Mouse (Mus musculus): ENCODE data around the gene Vash1. TPM values are rescaled to one million over a fixed set of nuclear protein-coding genes. Genes with fewer than 3 reads are reported as not detected.

Vash1 gene
- polyA plus RNA-seq, 2 experiments = 0.61 to 0.65 TPM

DNA sequence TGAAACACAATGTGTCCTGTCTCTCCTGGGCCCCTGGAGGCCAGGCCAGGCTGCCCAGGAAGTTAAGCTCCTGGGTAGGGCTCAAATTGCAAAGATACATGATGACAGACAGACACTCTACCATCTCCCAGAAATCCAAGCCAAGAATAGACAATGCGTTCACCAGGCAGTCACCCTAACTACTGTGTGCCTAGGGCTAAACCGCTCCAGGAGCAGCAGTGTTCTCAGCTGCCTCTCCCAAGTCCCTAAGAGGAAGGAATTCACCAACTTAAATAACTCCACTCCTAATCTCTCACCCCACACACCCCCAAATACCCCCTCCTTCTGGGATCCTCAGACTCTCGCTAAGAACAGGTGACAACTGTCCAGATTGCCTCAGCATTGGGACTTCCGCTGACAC, 6.4 kb upstream of the Vash1 start:
- H3K27me3 ChIP-seq (ENCODE audit: control insufficient read depth, insufficient read depth, low read length) = peaks cover 2% of the 10 kb centered on the region; the same call in 1 of the 2 replicates
- 67% methylated on average over 4 of the region's 4 CpGs for WGBS (ENCODE audit: insufficient replicate concordance)
- no peaks in the 10 kb centered on the region for H3K4me1 ChIP-seq (replicated peaks; ENCODE audit: control insufficient read depth in 2 of 2, insufficient read depth in 2 of 2, low read length in 1 of 2)
- no peak overlapping the region for H3K4me3 ChIP-seq (ENCODE audit: insufficient read depth in 1 of 2, low read depth in 2 of 2, low read length in 2 of 2)
- no peaks in the 10 kb centered on the region for H3K9me3 ChIP-seq (ENCODE audit: control insufficient read depth, low read length)
- no peak for DNase-seq (ENCODE audit: low read depth in 3 of 3, low spot score in 3 of 3)
- ATAC-seq (ENCODE audit: insufficient read depth) = no peak
- H3K4me2 ChIP-seq (ENCODE audit: low read depth) = no peak overlapping the region
- no peak overlapping the region for H3K27ac ChIP-seq
- H3K9ac ChIP-seq (replicated peaks) = no peak overlapping the region
- TF ChIP-seq EP300 (IDR thresholded peaks at IDR 0.05; ENCODE audit: low read depth) (no peak), CTCF (IDR thresholded peaks at IDR 0.05; ENCODE audit: low read depth) (no peak)
- no peaks in the 10 kb centered on the region for H3K36me3 ChIP-seq (replicated peaks; ENCODE audit: control insufficient read depth, insufficient read depth, low read depth)

DNA sequence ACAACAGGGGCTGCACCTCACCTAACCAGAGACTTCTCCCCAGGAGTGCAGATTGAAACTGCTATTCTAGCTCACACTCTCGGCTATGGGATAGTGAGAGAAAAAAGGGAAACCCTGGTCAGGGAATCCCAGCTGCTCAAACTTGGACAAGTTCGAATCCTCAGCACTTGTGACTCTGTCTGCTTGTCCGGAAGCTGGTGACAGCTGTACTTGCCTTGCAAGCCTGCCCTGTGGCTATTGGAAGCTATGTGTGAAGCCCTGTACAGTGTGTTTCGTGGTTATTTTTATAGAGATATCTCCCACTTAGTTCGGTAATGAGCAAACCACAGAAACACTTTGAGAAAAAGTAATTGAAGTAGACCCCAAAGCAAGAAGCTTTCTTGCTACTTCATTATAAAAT, 6.0 kb upstream of the Vash1 start:
- H3K4me2 ChIP-seq (ENCODE audit: low read depth) = no peak overlapping the region
- WGBS (ENCODE audit: insufficient replicate concordance) = 26% methylated on average over 5 of the region's 5 CpGs
- no peaks in the 10 kb centered on the region for H3K9me3 ChIP-seq (ENCODE audit: control insufficient read depth, low read length)
- no peak for TF ChIP-seq CTCF (IDR thresholded peaks at IDR 0.05; ENCODE audit: low read depth)
- TF ChIP-seq EP300 (IDR thresholded peaks at IDR 0.05; ENCODE audit: low read depth) = no peak
- no peaks in the 10 kb centered on the region for H3K4me1 ChIP-seq (replicated peaks; ENCODE audit: control insufficient read depth in 2 of 2, insufficient read depth in 2 of 2, low read length in 1 of 2)
- peaks cover 2% of the 10 kb centered on the region; the same call in 1 of the 2 replicates for H3K27me3 ChIP-seq (ENCODE audit: control insufficient read depth, insufficient read depth, low read length)
- no peak overlapping the region for H3K27ac ChIP-seq
- H3K4me3 ChIP-seq (ENCODE audit: insufficient read depth in 1 of 2, low read depth in 2 of 2, low read length in 2 of 2) = no peak overlapping the region
- no peak for ATAC-seq (ENCODE audit: insufficient read depth)
- no peak overlapping the region for H3K9ac ChIP-seq (replicated peaks)
- H3K36me3 ChIP-seq (replicated peaks; ENCODE audit: control insufficient read depth, insufficient read depth, low read depth) = no peaks in the 10 kb centered on the region
- no peak for DNase-seq (ENCODE audit: low read depth in 3 of 3, low spot score in 3 of 3)

DNA sequence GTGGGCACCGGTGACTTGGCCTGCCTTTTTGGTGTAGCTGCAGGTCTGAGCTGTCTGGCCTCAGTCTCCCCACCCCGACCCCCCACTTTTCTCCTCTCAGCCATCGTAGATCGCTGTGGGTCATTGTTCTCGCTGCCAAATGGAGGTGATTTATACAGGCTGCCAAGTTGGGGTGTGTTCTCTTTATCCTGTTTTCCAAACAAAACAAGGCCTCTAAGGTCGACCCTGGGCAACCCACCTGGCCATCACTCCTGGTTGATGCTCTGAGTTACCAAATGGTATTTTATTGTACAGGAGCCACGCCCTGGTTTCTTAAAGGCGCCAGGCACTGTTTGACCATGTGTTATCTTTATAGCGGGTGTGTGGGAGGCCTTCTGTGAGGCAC, 1.0 kb downstream of the Vash1 start:
- peaks cover 22% of the 10 kb centered on the region for H3K27me3 ChIP-seq (ENCODE audit: control insufficient read depth, insufficient read depth, low read length)
- WGBS (ENCODE audit: insufficient replicate concordance) = under 1% methylated on average over 9 of the region's 9 CpGs
- H3K27ac ChIP-seq = no peak overlapping the region
- H3K4me3 ChIP-seq (ENCODE audit: insufficient read depth in 1 of 2, low read depth in 2 of 2, low read length in 2 of 2) = peak overlapping the region; percentile 49 to 58
- H3K4me1 ChIP-seq (replicated peaks; ENCODE audit: control insufficient read depth in 2 of 2, insufficient read depth in 2 of 2, low read length in 1 of 2) = no peaks in the 10 kb centered on the region; a peak in 1 of 4 replicates
- ATAC-seq (ENCODE audit: insufficient read depth) (no peak), DNase-seq (ENCODE audit: low read depth in 3 of 3, low spot score in 3 of 3) (no peak)
- H3K36me3 ChIP-seq (replicated peaks; ENCODE audit: control insufficient read depth, insufficient read depth, low read depth) = no peaks in the 10 kb centered on the region
- no peak for TF ChIP-seq EP300 (IDR thresholded peaks at IDR 0.05; ENCODE audit: low read depth)
- TF ChIP-seq CTCF (IDR thresholded peaks at IDR 0.05; ENCODE audit: low read depth) = no peak
- H3K4me2 ChIP-seq (ENCODE audit: low read depth) = peak overlapping the region; percentile 53
- no peaks in the 10 kb centered on the region for H3K9me3 ChIP-seq (ENCODE audit: control insufficient read depth, low read length)
- no peak overlapping the region for H3K9ac ChIP-seq (replicated peaks)

DNA sequence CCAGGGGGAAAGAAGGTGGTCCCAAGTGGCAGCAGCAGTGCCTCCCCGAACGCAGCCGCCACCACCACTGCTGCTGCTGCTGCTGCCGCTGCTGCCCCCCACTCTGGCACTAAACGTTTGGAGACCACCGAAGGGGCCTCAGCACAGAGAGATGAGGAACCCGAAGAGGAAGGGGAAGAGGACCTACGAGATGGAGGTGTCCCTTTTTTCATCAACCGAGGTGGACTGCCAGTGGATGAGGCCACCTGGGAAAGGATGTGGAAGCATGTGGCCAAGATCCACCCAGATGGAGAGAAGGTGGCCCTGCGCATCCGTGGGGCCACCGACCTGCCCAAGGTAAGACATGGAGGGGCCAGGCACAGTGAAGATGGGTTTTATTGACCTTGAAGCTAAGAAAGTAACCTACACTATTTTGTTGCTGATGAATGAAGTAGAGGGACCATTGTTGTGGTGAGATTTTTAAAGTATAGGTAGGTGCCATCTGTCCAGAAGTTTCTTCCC, 1.5 kb downstream of the Vash1 start:
- Histone ChIP-seq H3K9ac (replicated peaks) (no peak overlapping the region), H3K27me3 (ENCODE audit: control insufficient read depth, insufficient read depth, low read length) (peaks cover 22% of the 10 kb centered on the region), H3K4me1 (replicated peaks; ENCODE audit: control insufficient read depth in 2 of 2, insufficient read depth in 2 of 2, low read length in 1 of 2) (no peaks in the 10 kb centered on the region; a peak in 1 of 4 replicates), H3K27ac (no peak overlapping the region), H3K4me2 (ENCODE audit: low read depth) (peak overlapping the region; percentile 53), H3K36me3 (replicated peaks; ENCODE audit: control insufficient read depth, insufficient read depth, low read depth) (no peaks in the 10 kb centered on the region), H3K4me3 (ENCODE audit: insufficient read depth in 1 of 2, low read depth in 2 of 2, low read length in 2 of 2) (peak overlapping the region in 1 of 2 experiments; percentile 0; a peak in 2 of 4 replicates), H3K9me3 (ENCODE audit: control insufficient read depth, low read length) (no peaks in the 10 kb centered on the region)
- DNase-seq (ENCODE audit: low read depth in 3 of 3, low spot score in 3 of 3) (no peak), ATAC-seq (ENCODE audit: insufficient read depth) (no peak)
- WGBS (ENCODE audit: insufficient replicate concordance) = 14% methylated on average over 12 of the region's 12 CpGs
- TF ChIP-seq EP300 (IDR thresholded peaks at IDR 0.05; ENCODE audit: low read depth) (no peak), CTCF (IDR thresholded peaks at IDR 0.05; ENCODE audit: low read depth) (no peak)

DNA sequence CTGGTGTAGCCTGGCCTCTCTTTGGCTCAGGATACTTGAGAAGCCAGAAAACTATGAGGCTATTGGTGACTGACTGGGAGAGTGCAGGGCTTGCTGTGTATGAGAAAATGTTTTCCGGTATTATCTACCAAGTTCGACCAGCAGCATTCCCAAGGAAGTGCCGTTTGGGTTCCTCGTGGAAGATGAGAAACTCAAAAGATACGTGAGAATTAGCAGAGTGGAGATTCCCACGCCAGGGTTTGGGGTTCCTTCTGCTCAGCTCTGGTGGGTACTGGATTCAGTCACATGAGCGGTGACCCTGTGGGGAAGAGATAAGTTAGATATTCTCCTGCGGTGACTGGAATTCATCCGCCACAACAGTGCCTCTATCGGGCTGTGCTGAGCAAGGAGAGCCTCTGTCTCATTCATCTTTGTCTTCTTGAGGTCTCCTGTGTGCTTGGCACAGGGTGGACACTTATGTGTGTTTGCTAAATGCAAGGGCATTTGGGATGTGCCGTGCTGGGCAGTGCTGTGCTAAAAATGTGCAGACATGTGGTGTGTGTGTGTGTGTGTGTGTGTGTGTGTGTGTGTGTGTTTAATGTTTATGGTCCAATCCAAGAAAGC, 2.2 kb downstream of the Vash1 start:
- Histone ChIP-seq H3K9me3 (ENCODE audit: control insufficient read depth, low read length) (no peaks in the 10 kb centered on the region), H3K36me3 (replicated peaks; ENCODE audit: control insufficient read depth, insufficient read depth, low read depth) (no peaks in the 10 kb centered on the region), H3K9ac (replicated peaks) (no peak overlapping the region), H3K4me2 (ENCODE audit: low read depth) (peak overlapping the region; percentile 53; the same call in 1 of the 2 replicates), H3K4me3 (ENCODE audit: insufficient read depth in 1 of 2, low read depth in 2 of 2, low read length in 2 of 2) (peak overlapping the region in 1 of 2 experiments; percentile 21; a peak in 2 of 4 replicates), H3K27ac (no peak overlapping the region), H3K27me3 (ENCODE audit: control insufficient read depth, insufficient read depth, low read length) (peaks cover 22% of the 10 kb centered on the region), H3K4me1 (replicated peaks; ENCODE audit: control insufficient read depth in 2 of 2, insufficient read depth in 2 of 2, low read length in 1 of 2) (peaks cover 0 to 1% of the 10 kb centered on the region in 2 experiments; a peak in 1 of 4 replicates)
- no peak for DNase-seq (ENCODE audit: low read depth in 3 of 3, low spot score in 3 of 3)
- 10% methylated on average over 11 of the region's 11 CpGs for WGBS (ENCODE audit: insufficient replicate concordance)
- ATAC-seq (ENCODE audit: insufficient read depth) = no peak
- TF ChIP-seq CTCF (IDR thresholded peaks at IDR 0.05; ENCODE audit: low read depth) = no peak
- no peak for TF ChIP-seq EP300 (IDR thresholded peaks at IDR 0.05; ENCODE audit: low read depth)

Measured in liver, embryonic 14.5 days (tissue).